ENCODE assay signal across 8 mouse cellular contexts in genomic region chr16:10384060-10384497, GRCm38 (mm10). TPM values are rescaled to one million over a fixed set of nuclear protein-coding genes. Genes with fewer than 3 reads are reported as not detected.
DNase-seq lines count a peak whose midpoint lies in the region; ATAC-seq and TF ChIP-seq lines count a peak whose summit lies in the region.

No protein-coding gene starts in this region.

- TF ChIP-seq EP300 in liver, postnatal 0 days (IDR thresholded peaks at IDR 0.05; ENCODE audit: low read depth), result peak; percentile 35; the same call in 1 of the 2 replicates

- H3K4me2 ChIP-seq in heart, embryonic 14.5 days (ENCODE audit: low read length), result peak overlapping the region; percentile 50
- H3K4me2 ChIP-seq in liver, postnatal 0 days (ENCODE audit: low read depth, low read length), result peak overlapping the region; percentile 70

- H3K4me3 ChIP-seq in heart, embryonic 14.5 days (ENCODE audit: control insufficient read depth in 1 of 2, insufficient read depth in 1 of 2, low read depth in 1 of 2, low read length in 2 of 2), result peak overlapping the region; percentile 2 to 18; a peak in 2 of 4 replicates
- H3K4me3 ChIP-seq in liver, postnatal 0 days (ENCODE audit: low read depth, low read length), result peak overlapping the region; percentile 22

- H3K4me1 ChIP-seq in heart, embryonic 14.5 days (ENCODE audit: control insufficient read depth in 2 of 2, insufficient read depth in 2 of 2, low read length in 2 of 2), result peaks cover 0 to 4% of the 10 kb centered on the region in 2 experiments; a peak in 2 of 4 replicates
- peaks cover 15% of the 10 kb centered on the region for H3K4me1 ChIP-seq in liver, postnatal 0 days (ENCODE audit: insufficient read depth)

- intact Hi-C loops in left cerebral cortex, postnatal 4 days (cut with DNase I), result no loop called here

- no peak overlapping the region for H3K9ac ChIP-seq in heart, embryonic 14.5 days (ENCODE audit: low read length)
- H3K9ac ChIP-seq in liver, postnatal 0 days (replicated peaks), result peak overlapping the region; percentile 52; the same call in 1 of the 2 replicates

- H3K27me3 ChIP-seq in heart, embryonic 14.5 days (ENCODE audit: control insufficient read depth, insufficient read depth, low read length), result no peaks in the 10 kb centered on the region
- no peaks in the 10 kb centered on the region for H3K27me3 ChIP-seq in liver, postnatal 0 days (ENCODE audit: insufficient read depth, low read length)

- H3K27ac ChIP-seq in heart, embryonic 14.5 days (replicated peaks in 1 of 2; ENCODE audit: control insufficient read depth in 1 of 2, insufficient read depth in 1 of 2, low read depth in 2 of 2, low read length in 2 of 2), result no peak overlapping the region
- H3K27ac ChIP-seq in liver, postnatal 0 days (ENCODE audit: low read depth), result peak overlapping the region; percentile 62

- no peak for ATAC-seq in heart, embryonic 14.5 days (ENCODE audit: insufficient number of reproducible peaks, insufficient read depth, low FRiP score, low read depth)
- peak; percentile 99 for ATAC-seq in liver, postnatal 0 days

- no peaks in the 10 kb centered on the region for H3K9me3 ChIP-seq in heart, embryonic 14.5 days (ENCODE audit: control insufficient read depth, low read length)
- H3K9me3 ChIP-seq in liver, postnatal 0 days (ENCODE audit: low read length), result no peaks in the 10 kb centered on the region

- DNase-seq in heart, adult 11 months, result peak; percentile 93
- DNase-seq in heart, adult 8-10 months (ENCODE audit: low spot score), result no peak
- DNase-seq in MEL-GATA-1-ER (ENCODE audit: extremely low read depth, low read depth), result peak; percentile 93
- DNase-seq in liver, postnatal 0 days, result peak; percentile 76
- peak; percentile 50 to 53 for DNase-seq in spleen, postnatal 14 days (ENCODE audit: low spot score in 2 of 2)
- DNase-seq in right cerebral cortex, postnatal 4 days, result no peak
- DNase-seq in left cerebral cortex, postnatal 4 days, result no peak

- 27% methylated on average over 8 of the region's 8 CpGs for WGBS in heart, embryonic 14.5 days
- 14% methylated on average over 8 of the region's 8 CpGs for WGBS in liver, postnatal 0 days (ENCODE audit: insufficient replicate concordance)

- no peak for TF ChIP-seq CTCF in liver, postnatal 0 days (IDR thresholded peaks at IDR 0.05; ENCODE audit: low read depth)

- no peaks in the 10 kb centered on the region for H3K36me3 ChIP-seq in heart, embryonic 14.5 days (ENCODE audit: control insufficient read depth, insufficient read depth, low read length)
- no peaks in the 10 kb centered on the region for H3K36me3 ChIP-seq in liver, postnatal 0 days (replicated peaks; ENCODE audit: insufficient read depth, low read length)

RNA-seq across cellular contexts. Expression of gene Tekt5, which starts 11.2 kb away (rescaled TPM):
- total RNA-seq in heart, adult 8-10 months (2022), result under 1 TPM in 1 of 4 experiments, not detected in 3; 0.22 TPM
- polyA plus RNA-seq in heart, embryonic 14.5 days (2014; fragmentation: Nextera tagmentation; extraction: Ambion mirVana), result 0.32 and 0.97 TPM in 2 replicates
- 0.07 TPM in 1 of 2 replicates, not detected in the other for polyA plus RNA-seq in liver, postnatal 0 days (2015; fragmentation: Nextera tagmentation; extraction: Ambion mirVana)
- 1 to 10 TPM; 4.1 to 5.2 TPM for total RNA-seq in left cerebral cortex, postnatal 4 days (2021)

RNA-seq across cellular contexts. Expression of gene Nubp1, which starts 27.7 kb away (rescaled TPM):
- total RNA-seq in heart, adult 8-10 months (2022), result 10 to 100 TPM in 1 of 4 experiments, 1 to 10 TPM in 3; 7.0 to 10.0 (median 8.5) TPM
- polyA plus RNA-seq in heart, embryonic 14.5 days (2014; fragmentation: Nextera tagmentation; extraction: Ambion mirVana), result 33.5 and 33.7 TPM in 2 replicates
- polyA plus RNA-seq in liver, postnatal 0 days (2015; fragmentation: Nextera tagmentation; extraction: Ambion mirVana), result 24.3 and 25.8 TPM in 2 replicates
- 10 to 100 TPM; 21.3 to 22.3 TPM for total RNA-seq in left cerebral cortex, postnatal 4 days (2021)

Comparison
In these comparisons a context has a peak if more than half of its experiments do, and no peak if none do; other contexts are left out.
1. DNase-seq: peak in heart, adult 11 months (single experiment), MEL-GATA-1-ER (single experiment), liver, postnatal 0 days (single experiment) and spleen, postnatal 14 days (2 of 2); none in heart, adult 8-10 months (single experiment), right cerebral cortex, postnatal 4 days (single experiment) and left cerebral cortex, postnatal 4 days (single experiment).
2. RNA of gene Tekt5, which starts 11.2 kb away (total RNA-seq): 4.1 to 5.2 TPM in left cerebral cortex, postnatal 4 days; 0.22 TPM in heart, adult 8-10 months; every median in the first group is over 4 times any median in the second.